Mouse (Mus musculus) spleen, adult 2 months (tissue): ENCODE data around the gene Cbfa2t3. TPM values are rescaled to one million over a fixed set of nuclear protein-coding genes. Genes with fewer than 3 reads are reported as not detected.

Experiments
- DNase-seq, 2 experiments: peaks; one replicate each; pipeline versions ENCODE4 v3.0.0 to v3.0.0-alpha.2; 2012 to 2021; ENCODE audit warnings: low spot score in 2 of 2, low read depth in 1 of 2
- H3K27ac ChIP-seq: fragments of 200-500 bp; 2 replicates; pipeline ENCODE4 v1.5.1; 2012; ENCODE audit warnings: low read length, inconsistent platforms; ENCODE audit not compliant: insufficient read depth
- H3K27me3 ChIP-seq: fragments of 200-500 bp; 2 replicates; pipeline ENCODE4 v1.6.1; 2012; ENCODE audit warnings: mild to moderate bottlenecking, moderate library complexity, low read length, inconsistent platforms; ENCODE audit not compliant: control insufficient read depth, insufficient read depth
- H3K36me3 ChIP-seq: fragments of 200-500 bp; 2 replicates; pipeline ENCODE4 v1.6.1; 2012; ENCODE audit warnings: mild to moderate bottlenecking, low read length, inconsistent platforms; ENCODE audit not compliant: control insufficient read depth, insufficient read depth
- H3K4me1 ChIP-seq: fragments of 200-500 bp; 2 replicates; pipeline ENCODE4 v1.6.1; 2011; ENCODE audit warnings: inconsistent platforms; ENCODE audit not compliant: control insufficient read depth, insufficient read depth, insufficient read length
- H3K4me3 ChIP-seq: fragments of 200-500 bp; 2 replicates; pipeline ENCODE4 v1.5.1; 2011; ENCODE audit warnings: mild to moderate bottlenecking, inconsistent platforms; ENCODE audit not compliant: insufficient read depth, insufficient read length; ENCODE audit errors: extremely low read depth
- CTCF ChIP-seq: fragments of 200-500 bp; IDR thresholded peaks from 2 replicates; pipeline ENCODE4 v1.5.1; 2011; ENCODE audit warnings: mild to moderate bottlenecking, inconsistent platforms; ENCODE audit not compliant: insufficient read depth, insufficient read length, insufficient replicate concordance; ENCODE audit errors: extremely low read depth
- POLR2A ChIP-seq: fragments of 200-500 bp; IDR thresholded peaks from 2 replicates; pipeline ENCODE4 v1.6.1; 2011; ENCODE audit warnings: low read depth, low read length, inconsistent platforms
- WGBS: fragments of 180-500 bp; shearing (Covaris S2); methylation state at CpG from one replicate; pipeline ENCODE4 v1.1.7; 2018; 5-methylcytosine and 5-hydroxymethylcytosine counted together
- polyA plus RNA-seq: library from polyadenylated mRNA; depleted of rRNA; stranded (reverse); fragments of >200 nt; gene quantifications from 2 replicates; pipeline ENCODE4 v1.2.3, GENCODE M21; 2012

Gene Cbfa2t3
- polyA plus RNA-seq, 1 experiment = 38.3 TPM

GRCm38 (mm10) chr8:122728630-122729029 lies 29.7 kb upstream of the Cbfa2t3 start:
- Histone ChIP-seq H3K27me3 (no peaks in the 10 kb centered on the region), H3K4me1 (peaks cover 3% of the 10 kb centered on the region; the same call in 1 of the 2 replicates), H3K36me3 (no peaks in the 10 kb centered on the region), H3K4me3 (no peak overlapping the region), H3K27ac (no peak overlapping the region)
- no peak for DNase-seq
- WGBS = 98% methylated on average over 3 of the region's 3 CpGs
- TF ChIP-seq POLR2A = no peak
- no peak for TF ChIP-seq CTCF

- no peak overlapping the region for H3K27ac ChIP-seq
- H3K4me1 ChIP-seq = no peaks in the 10 kb centered on the region
- DNase-seq = no peak
- no peak for TF ChIP-seq CTCF
- no peak for TF ChIP-seq POLR2A
- H3K27me3 ChIP-seq = no peaks in the 10 kb centered on the region
- WGBS = 63% methylated on average over 5 of the region's 5 CpGs
- H3K36me3 ChIP-seq = no peaks in the 10 kb centered on the region
- no peak overlapping the region for H3K4me3 ChIP-seq
These were observed 28.5 kb upstream of the Cbfa2t3 start for GRCm38 (mm10) chr8:122727412-122727811.

- TF ChIP-seq CTCF (no peak), POLR2A (no peak)
- DNase-seq = no peak
- Histone ChIP-seq H3K27me3 (no peaks in the 10 kb centered on the region), H3K4me1 (no peaks in the 10 kb centered on the region), H3K4me3 (no peak overlapping the region), H3K27ac (no peak overlapping the region), H3K36me3 (no peaks in the 10 kb centered on the region)
- WGBS = 89% methylated on average over 2 of the region's 2 CpGs
These were observed 27.9 kb upstream of the Cbfa2t3 start for GRCm38 (mm10) chr8:122726789-122727188.

GRCm38 (mm10) chr8:122725187-122725586 lies 26.3 kb upstream of the Cbfa2t3 start:
- H3K4me1 ChIP-seq = peaks cover 8% of the 10 kb centered on the region; the same call in 1 of the 2 replicates
- no peak for DNase-seq
- TF ChIP-seq CTCF (no peak), POLR2A (no peak)
- H3K27me3 ChIP-seq = no peaks in the 10 kb centered on the region
- no peak overlapping the region for H3K27ac ChIP-seq
- H3K36me3 ChIP-seq = no peaks in the 10 kb centered on the region
- whole genome bisulfite sequencing = 97% methylated on average over 6 of the region's 6 CpGs
- no peak overlapping the region for H3K4me3 ChIP-seq

GRCm38 (mm10) chr8:122720811-122721640 lies 22.1 kb upstream of the Cbfa2t3 start:
- no peaks in the 10 kb centered on the region for H3K36me3 ChIP-seq
- no peak overlapping the region for H3K4me3 ChIP-seq
- H3K27ac ChIP-seq = peak overlapping the region; percentile 15; the same call in 1 of the 2 replicates
- TF ChIP-seq CTCF (no peak), POLR2A (no peak)
- peaks cover 18% of the 10 kb centered on the region; the same call in 1 of the 2 replicates for H3K4me1 ChIP-seq
- WGBS = 29% methylated on average over 14 of the region's 14 CpGs
- H3K27me3 ChIP-seq = no peaks in the 10 kb centered on the region
- peak in 1 of 2 experiments; percentile 19 for DNase-seq

GRCm38 (mm10) chr8:122720070-122720729 lies 21.3 kb upstream of the Cbfa2t3 start:
- Histone ChIP-seq H3K4me3 (0 out of 2 replicates have a peak overlapping the region, but pooled peaks have one; percentile 6), H3K27me3 (no peaks in the 10 kb centered on the region), H3K36me3 (no peaks in the 10 kb centered on the region), H3K27ac (peak overlapping the region; percentile 20; the same call in 1 of the 2 replicates), H3K4me1 (peaks cover 18% of the 10 kb centered on the region; the same call in 1 of the 2 replicates)
- DNase-seq = peak in 1 of 2 experiments; percentile 29
- 6% methylated on average over 25 of the region's 25 CpGs for WGBS
- no peak for TF ChIP-seq CTCF
- TF ChIP-seq POLR2A = no peak
